ENCODE assay signal across 1 mouse cellular context in the genomic region with DNA sequence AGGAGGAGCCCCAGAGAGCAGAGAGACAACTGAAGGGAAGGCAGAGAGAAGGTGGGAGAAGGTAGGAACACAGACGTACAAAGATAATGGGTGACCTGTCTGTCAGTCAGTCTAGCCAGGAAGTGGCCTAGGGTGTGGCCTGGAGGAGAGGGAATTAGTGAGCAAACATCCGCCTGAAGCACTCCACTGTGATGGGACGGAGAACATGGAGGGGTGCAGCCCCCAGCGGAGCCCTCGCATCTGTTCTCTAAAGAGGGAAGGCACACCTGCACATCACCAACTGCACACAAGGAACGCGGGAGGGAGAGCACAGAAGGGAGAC.
TF ChIP-seq lines count a peak whose summit lies in the region.

No protein-coding gene starts in this region.

TF ChIP-seq in CH12.LX, 34 proteins besides CTCF, POLR2A, EP300 and RAD21 (continued from another document):
- no peak for TF ChIP-seq KAT2A (IDR thresholded peaks at IDR 0.05; ENCODE audit: insufficient replicate concordance, low read length)
- TF ChIP-seq MEF2A (IDR thresholded peaks at IDR 0.05; ENCODE audit: borderline replicate concordance, low read depth, low read length): no peak
- no peak for TF ChIP-seq ZC3H11A (IDR thresholded peaks at IDR 0.05; ENCODE audit: low read depth, low read length)
- no peak for TF ChIP-seq TBP (conservative IDR thresholded peaks at IDR 0.05; ENCODE audit: low read depth, low read length)
- no peak for TF ChIP-seq IRF4 (IDR thresholded peaks at IDR 0.05; ENCODE audit: low read depth, low read length)
- no peak for TF ChIP-seq USF1 (IDR thresholded peaks at IDR 0.05; ENCODE audit: low read depth, low read length)
- no peak for TF ChIP-seq USF2 (conservative IDR thresholded peaks at IDR 0.05; ENCODE audit: low read depth, low read length)
- peak; percentile 61 for TF ChIP-seq ELF1 (IDR thresholded peaks at IDR 0.05; ENCODE audit: low read depth, low read length)
- TF ChIP-seq ZMIZ1 (IDR thresholded peaks at IDR 0.05; ENCODE audit: low read depth, low read length): no peak
- TF ChIP-seq MAFK (IDR thresholded peaks at IDR 0.05; ENCODE audit: insufficient replicate concordance, low read length): no peak
- TF ChIP-seq SMC3 (IDR thresholded peaks at IDR 0.05; ENCODE audit: low read depth, low read length): no peak
- TF ChIP-seq HCFC1 (IDR thresholded peaks at IDR 0.05; ENCODE audit: low read depth, low read length): no peak
- TF ChIP-seq BHLHE40 (IDR thresholded peaks at IDR 0.05; ENCODE audit: low read depth, low read length): no peak
- TF ChIP-seq MYC (IDR thresholded peaks at IDR 0.05; ENCODE audit: low read depth, low read length): 0 out of 2 replicates have a peak, but pooled peaks have one; percentile 25
- no peak for TF ChIP-seq RCOR1 (conservative IDR thresholded peaks at IDR 0.05; ENCODE audit: low read depth, low read length)
- TF ChIP-seq E2F4 (IDR thresholded peaks at IDR 0.05; ENCODE audit: insufficient replicate concordance, low read depth, low read length): no peak
- no peak for TF ChIP-seq ZKSCAN1 (IDR thresholded peaks at IDR 0.05; ENCODE audit: borderline replicate concordance, low read depth, low read length)
- TF ChIP-seq ZNF384 (IDR thresholded peaks at IDR 0.05; ENCODE audit: low read depth, low read length): no peak
- TF ChIP-seq MAZ (IDR thresholded peaks at IDR 0.05; ENCODE audit: low read depth, low read length): no peak
- TF ChIP-seq UBTF (IDR thresholded peaks at IDR 0.05; ENCODE audit: low read depth, low read length): no peak
- no peak for TF ChIP-seq JUN (IDR thresholded peaks at IDR 0.05; ENCODE audit: insufficient read depth, low read depth, low read length)
- 0 out of 2 replicates have a peak, but pooled peaks have one; percentile 20 for TF ChIP-seq MAX (IDR thresholded peaks at IDR 0.05; ENCODE audit: low read length)
- no peak for TF ChIP-seq NELFE (IDR thresholded peaks at IDR 0.05; ENCODE audit: low read depth, low read length)
- TF ChIP-seq JUND (conservative IDR thresholded peaks at IDR 0.05; ENCODE audit: low read depth, low read length): no peak
- TF ChIP-seq TCF12 (IDR thresholded peaks at IDR 0.05; ENCODE audit: low read depth, low read length): 0 out of 2 replicates have a peak, but pooled peaks have one; percentile 42
